Mouse (Mus musculus): ENCODE data around the gene Msh5. TPM values are rescaled to one million over a fixed set of nuclear protein-coding genes. Genes with fewer than 3 reads are reported as not detected.

Gene Msh5
- polyA plus RNA-seq, 1 experiment = 1.6 TPM

DNA sequence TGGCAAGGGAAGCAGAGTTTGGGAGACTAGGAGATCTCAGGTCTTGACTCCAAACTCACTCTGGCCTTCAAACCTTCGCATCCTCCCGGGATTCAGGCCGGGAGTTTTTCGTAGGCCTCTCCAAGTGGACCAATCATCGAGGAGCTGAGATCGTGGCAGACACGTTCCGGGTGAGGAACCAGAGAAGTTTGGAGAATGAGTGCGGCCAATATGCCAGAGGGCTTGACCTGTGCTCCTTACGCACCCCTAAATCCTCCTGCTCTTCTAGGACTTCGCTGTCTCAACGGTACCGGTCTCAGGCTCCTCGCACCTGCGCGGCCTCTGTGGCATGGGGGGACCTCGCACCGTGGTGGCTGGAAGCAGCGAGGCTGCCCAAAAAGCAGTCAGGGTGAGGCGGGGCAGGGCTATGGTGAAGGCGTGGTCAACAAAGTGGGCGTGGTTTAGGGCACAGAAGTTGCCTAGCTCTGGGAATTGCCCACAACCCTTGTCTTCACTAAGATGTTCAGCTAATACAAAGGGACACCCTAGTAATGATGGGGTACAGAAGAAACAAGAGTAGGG is 14.3 kb upstream of the Msh5 start:
- Histone ChIP-seq H3K4me3 (ENCODE audit: insufficient read depth, low read depth, low read length) (no peak overlapping the region), H3K36me3 (ENCODE audit: control insufficient read depth, insufficient read depth, low read length) (no peaks in the 10 kb centered on the region), H3K27ac (ENCODE audit: insufficient read depth, low read depth, low read length) (no peak overlapping the region), H3K4me1 (ENCODE audit: control insufficient read depth, insufficient read depth, low read length) (peaks cover 6% of the 10 kb centered on the region; the same call in 1 of the 2 replicates), H3K27me3 (replicated peaks; ENCODE audit: control insufficient read depth, insufficient read depth, low read length) (no peaks in the 10 kb centered on the region)
- TF ChIP-seq POLR2A (IDR thresholded peaks at IDR 0.05; ENCODE audit: low read depth, low read length) (no peak), CTCF (conservative IDR thresholded peaks at IDR 0.05; ENCODE audit: insufficient read depth, insufficient read length, low read depth, low read length) (no peak)
- peak; percentile 24 for DNase-seq
- WGBS = 59% methylated on average over 22 of the region's 22 CpGs

DNA sequence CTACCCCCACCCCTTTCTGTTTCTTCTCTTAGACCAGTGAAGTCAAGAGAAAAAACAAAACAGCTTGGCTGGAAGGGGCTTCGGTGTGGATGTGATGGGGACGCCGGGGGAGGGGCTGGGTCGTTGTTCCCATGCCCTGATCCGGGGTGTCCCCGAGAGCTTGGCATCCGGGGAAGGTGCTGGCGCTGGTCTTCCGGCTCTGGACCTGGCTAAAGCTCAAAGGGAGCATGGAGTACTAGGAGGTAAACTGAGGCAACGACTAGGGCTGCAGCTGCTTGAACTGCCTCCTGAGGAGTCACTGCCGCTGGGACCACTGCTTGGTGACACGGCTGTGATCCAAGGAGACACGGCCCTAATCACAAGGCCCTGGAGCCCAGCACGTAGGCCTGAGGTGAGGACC is 13.5 kb upstream of the Msh5 start:
- Histone ChIP-seq H3K36me3 (ENCODE audit: control insufficient read depth, insufficient read depth, low read length) (peaks cover 3% of the 10 kb centered on the region; the same call in 1 of the 2 replicates), H3K27ac (ENCODE audit: insufficient read depth, low read depth, low read length) (no peak overlapping the region)
- 21% methylated on average over 14 of the region's 14 CpGs for WGBS

DNA sequence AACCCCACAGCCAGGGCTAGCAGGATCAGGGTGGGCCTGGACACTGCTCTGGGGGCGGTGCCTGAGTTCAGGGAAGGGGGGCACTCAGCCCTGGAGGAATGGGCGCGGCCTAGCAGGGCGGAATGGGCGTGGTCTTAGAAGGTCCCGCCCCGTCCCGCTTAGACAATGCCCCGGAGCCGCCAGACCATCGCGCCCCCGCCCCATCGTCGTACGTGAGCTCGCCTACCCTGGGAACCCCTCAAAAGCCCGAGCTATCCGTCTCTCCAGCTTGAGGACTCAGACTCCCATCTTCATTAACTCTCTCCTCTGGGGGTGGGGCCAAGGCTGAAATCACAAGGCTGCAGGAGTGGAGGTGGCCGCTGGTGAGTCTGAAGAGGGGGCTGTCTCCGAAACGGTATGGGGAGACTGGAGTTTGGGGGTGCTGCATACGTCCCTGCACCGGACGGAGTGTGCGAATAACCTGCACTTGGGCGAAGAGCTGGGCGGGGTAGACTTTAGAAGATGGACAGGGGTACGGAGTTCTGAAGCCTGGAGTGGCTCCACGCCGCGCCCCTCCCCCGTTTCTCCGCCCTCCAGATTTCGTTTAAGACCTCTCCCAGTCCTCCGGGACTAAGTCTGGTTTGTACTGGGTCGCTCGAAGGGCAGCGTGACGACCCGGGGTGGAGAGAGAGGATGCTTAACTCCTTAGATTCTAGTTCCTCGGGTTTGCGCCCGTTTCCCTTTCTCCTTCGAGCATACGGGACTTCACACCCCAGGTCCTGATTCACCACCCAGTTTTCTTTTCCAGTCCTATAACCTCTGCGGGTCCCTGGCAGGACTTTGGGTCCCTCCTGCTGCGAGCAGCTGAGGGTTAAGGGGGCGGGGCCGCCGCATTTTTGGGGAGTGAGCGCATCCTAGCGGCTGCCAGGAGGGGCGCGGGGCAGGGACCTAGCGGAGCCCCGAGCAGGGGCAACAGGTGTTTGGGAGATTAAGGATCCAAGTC is 12.7 kb upstream of the Msh5 start, which contains the start of gene Ddah2:
Gene Ddah2 (plus strand): TSS at position 125 of the 982 bp plus-strand sequence.
- Histone ChIP-seq H3K27me3 (replicated peaks; ENCODE audit: control insufficient read depth, insufficient read depth, low read length) (no peaks in the 10 kb centered on the region), H3K4me3 (ENCODE audit: insufficient read depth, low read depth, low read length) (peak within 1 kb of the TSS; percentile 67), H3K36me3 (ENCODE audit: control insufficient read depth, insufficient read depth, low read length) (peaks cover 6% of the 10 kb centered on the region; the same call in 1 of the 2 replicates), H3K27ac (ENCODE audit: insufficient read depth, low read depth, low read length) (peak within 1 kb of the TSS; percentile 52), H3K4me1 (ENCODE audit: control insufficient read depth, insufficient read depth, low read length) (0 out of 2 replicates have a peak, but pooled peaks cover 6% of the 10 kb centered on the region)
- TF ChIP-seq POLR2A (IDR thresholded peaks at IDR 0.05; ENCODE audit: low read depth, low read length) (peak; percentile 10), CTCF (conservative IDR thresholded peaks at IDR 0.05; ENCODE audit: insufficient read depth, insufficient read length, low read depth, low read length) (peak; percentile 62)
- WGBS = under 1% methylated on average over 57 of the region's 57 CpGs
- peak; percentile 91 for DNase-seq

More for the DNA sequence above, 13.5 kb upstream of the Msh5 start:
- no peaks in the 10 kb centered on the region for H3K27me3 ChIP-seq (replicated peaks; ENCODE audit: control insufficient read depth, insufficient read depth, low read length)
- peak overlapping the region; percentile 67 for H3K4me3 ChIP-seq (ENCODE audit: insufficient read depth, low read depth, low read length)
- DNase-seq = no peak
- TF ChIP-seq CTCF (conservative IDR thresholded peaks at IDR 0.05; ENCODE audit: insufficient read depth, insufficient read length, low read depth, low read length) (no peak), POLR2A (IDR thresholded peaks at IDR 0.05; ENCODE audit: low read depth, low read length) (no peak)
- H3K4me1 ChIP-seq (ENCODE audit: control insufficient read depth, insufficient read depth, low read length) = peaks cover 6% of the 10 kb centered on the region; the same call in 1 of the 2 replicates

DNA sequence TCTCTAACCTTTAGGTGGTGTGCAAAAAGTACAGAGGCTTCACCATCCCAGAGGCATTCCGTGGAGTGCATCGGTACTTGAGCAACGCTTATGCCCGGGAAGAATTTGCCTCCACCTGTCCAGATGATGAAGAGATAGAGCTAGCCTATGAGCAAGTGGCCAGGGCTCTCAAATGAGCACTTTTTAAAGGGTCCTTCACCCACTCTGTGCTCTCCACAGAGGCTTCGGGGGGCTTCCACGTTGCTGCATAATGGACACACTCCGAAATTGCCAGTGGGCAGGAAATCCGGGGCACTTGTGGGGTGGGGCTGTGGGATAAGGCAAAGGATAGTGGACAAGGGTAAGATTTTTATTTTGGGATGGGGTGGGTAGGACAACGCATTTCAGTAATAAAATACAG is 11.8 kb upstream of the Msh5 start:
- TF ChIP-seq POLR2A (IDR thresholded peaks at IDR 0.05; ENCODE audit: low read depth, low read length) (no peak), CTCF (conservative IDR thresholded peaks at IDR 0.05; ENCODE audit: insufficient read depth, insufficient read length, low read depth, low read length) (no peak)
- H3K4me1 ChIP-seq (ENCODE audit: control insufficient read depth, insufficient read depth, low read length) = 0 out of 2 replicates have a peak, but pooled peaks cover 6% of the 10 kb centered on the region
- no peak overlapping the region for H3K27ac ChIP-seq (ENCODE audit: insufficient read depth, low read depth, low read length)
- no peak for DNase-seq
- 51% methylated on average over 9 of the region's 9 CpGs for WGBS
- H3K27me3 ChIP-seq (replicated peaks; ENCODE audit: control insufficient read depth, insufficient read depth, low read length) = no peaks in the 10 kb centered on the region
- peaks cover 7% of the 10 kb centered on the region; the same call in 1 of the 2 replicates for H3K36me3 ChIP-seq (ENCODE audit: control insufficient read depth, insufficient read depth, low read length)
- no peak overlapping the region for H3K4me3 ChIP-seq (ENCODE audit: insufficient read depth, low read depth, low read length)

DNA sequence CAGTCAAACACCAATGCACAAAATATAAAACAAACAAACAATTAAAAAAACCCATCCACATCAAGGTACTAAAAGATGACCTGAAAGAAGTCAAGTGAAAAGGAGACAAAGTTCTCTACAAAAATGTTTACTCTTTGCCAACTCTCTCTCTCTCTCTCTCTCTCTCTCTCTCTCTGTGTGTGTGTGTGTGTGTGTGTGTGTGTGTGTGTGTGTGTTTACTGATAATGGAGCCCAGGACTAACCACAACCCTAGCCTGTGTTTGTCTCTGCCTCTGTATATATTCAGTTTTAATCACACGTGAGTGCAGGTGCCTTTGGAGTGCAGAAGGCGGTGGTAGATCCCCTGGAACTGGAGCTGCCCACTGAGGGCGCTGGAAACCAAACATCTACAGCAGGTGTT is 10.5 kb upstream of the Msh5 start:
- peaks cover 7% of the 10 kb centered on the region; the same call in 1 of the 2 replicates for H3K36me3 ChIP-seq (ENCODE audit: control insufficient read depth, insufficient read depth, low read length)
- no peaks in the 10 kb centered on the region for H3K27me3 ChIP-seq (replicated peaks; ENCODE audit: control insufficient read depth, insufficient read depth, low read length)
- H3K4me1 ChIP-seq (ENCODE audit: control insufficient read depth, insufficient read depth, low read length) = 0 out of 2 replicates have a peak, but pooled peaks cover 6% of the 10 kb centered on the region
- no peak for DNase-seq
- no peak for TF ChIP-seq CTCF (conservative IDR thresholded peaks at IDR 0.05; ENCODE audit: insufficient read depth, insufficient read length, low read depth, low read length)
- TF ChIP-seq POLR2A (IDR thresholded peaks at IDR 0.05; ENCODE audit: low read depth, low read length) = no peak
- no peak overlapping the region for H3K4me3 ChIP-seq (ENCODE audit: insufficient read depth, low read depth, low read length)
- WGBS = 83% methylated on average over 3 of the region's 3 CpGs
- H3K27ac ChIP-seq (ENCODE audit: insufficient read depth, low read depth, low read length) = no peak overlapping the region

DNA sequence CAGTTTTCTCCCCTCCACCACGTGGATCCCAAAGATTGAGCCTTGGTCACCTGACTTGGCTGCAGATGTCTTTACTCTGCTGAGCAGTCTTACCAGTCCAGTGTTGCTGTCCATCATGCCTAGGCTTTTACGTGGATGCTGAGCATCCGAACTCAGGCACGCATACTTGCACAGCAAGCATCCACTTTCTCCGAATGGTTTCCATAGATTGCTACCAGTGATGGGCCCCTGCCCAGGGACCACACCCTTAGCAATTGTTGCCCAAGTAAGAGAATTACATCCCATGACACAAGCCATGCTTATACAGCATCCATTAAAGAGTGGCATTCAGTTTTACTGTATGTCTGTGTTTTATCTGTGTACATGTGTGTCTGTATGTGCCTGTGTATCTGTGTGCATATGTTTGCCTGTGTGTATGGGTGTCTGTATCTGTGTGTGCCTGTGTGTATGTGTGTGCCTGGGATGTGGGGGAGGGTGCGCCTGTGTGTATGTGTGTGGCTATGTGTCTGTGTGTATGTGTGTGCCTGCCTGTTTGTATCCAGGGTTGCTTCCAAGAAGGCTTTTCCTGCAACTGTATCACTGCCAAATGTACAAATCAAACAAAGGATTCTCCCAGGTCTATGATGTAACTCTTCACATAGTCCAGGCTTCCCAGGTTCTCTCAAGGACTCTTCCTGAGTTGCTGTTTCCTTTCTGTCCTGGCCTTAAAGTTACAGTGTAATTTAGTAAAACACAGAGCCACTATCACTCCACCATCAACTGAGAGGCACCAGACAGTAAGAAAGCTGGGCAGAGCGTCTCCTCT is 9.3 kb upstream of the Msh5 start:
- no peak overlapping the region for H3K27ac ChIP-seq (ENCODE audit: insufficient read depth, low read depth, low read length)
- 74% methylated on average over 7 of the region's 7 CpGs for WGBS
- peak; percentile 52 for DNase-seq
- no peaks in the 10 kb centered on the region for H3K27me3 ChIP-seq (replicated peaks; ENCODE audit: control insufficient read depth, insufficient read depth, low read length)
- TF ChIP-seq CTCF (conservative IDR thresholded peaks at IDR 0.05; ENCODE audit: insufficient read depth, insufficient read length, low read depth, low read length) (no peak), POLR2A (IDR thresholded peaks at IDR 0.05; ENCODE audit: low read depth, low read length) (no peak)
- peaks cover 7% of the 10 kb centered on the region; the same call in 1 of the 2 replicates for H3K36me3 ChIP-seq (ENCODE audit: control insufficient read depth, insufficient read depth, low read length)
- no peak overlapping the region for H3K4me3 ChIP-seq (ENCODE audit: insufficient read depth, low read depth, low read length)
- H3K4me1 ChIP-seq (ENCODE audit: control insufficient read depth, insufficient read depth, low read length) = 0 out of 2 replicates have a peak, but pooled peaks cover 6% of the 10 kb centered on the region

Measured in kidney, adult 2 months (tissue).